Mouse (Mus musculus) left cerebral cortex, postnatal 36 days (tissue): ENCODE results near the gene Cdh13. TPM values are rescaled to one million over a fixed set of nuclear protein-coding genes. Genes with fewer than 3 reads are reported as not detected.
A peak's percentile ranks its signal among the peaks of the same experiment; 100 is the strongest.

Experiments used
- DNase-seq, 2 experiments: peaks; one replicate each; pipeline ENCODE4 v3.0.0; 2021 to 2022; ENCODE audit warnings: low spot score in 2 of 2, mixed read lengths in 1 of 2
- intact Hi-C: fragments of 180-260 bp; cut with DNase I; formaldehyde crosslinking; loops from one replicate; pipeline ENCODE4 v1.15.1; 2025
- total RNA-seq, 2 experiments: library from RNA; stranded (reverse); gene quantifications; 2 replicates each; pipeline ENCODE4 v1.2.3; 2021

Gene Cdh13
- total RNA-seq, 2 experiments from 2014 or later = 78.4 to 85.3 TPM

DNA sequence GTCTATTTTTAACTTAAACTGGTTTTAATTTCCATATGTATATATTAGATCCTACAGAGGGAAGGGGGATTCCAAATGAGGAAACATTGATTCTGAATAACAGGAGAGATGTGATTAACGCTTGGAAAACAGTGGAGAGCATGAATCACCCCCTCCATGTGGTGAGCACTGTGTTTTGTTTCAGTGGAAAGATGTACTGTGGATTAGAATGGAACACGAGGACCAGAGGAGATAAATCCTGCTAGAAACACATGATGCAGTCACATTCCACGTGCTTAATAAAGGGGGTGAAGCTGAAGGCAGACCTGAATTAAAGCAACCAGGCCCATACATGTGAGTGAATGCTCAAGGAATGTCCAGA lies 235.2 kb downstream of the Cdh13 start:
- intact Hi-C loops = no loop called here

GRCm38 (mm10) chr8:118523922-118524321 lies 240.4 kb downstream of the Cdh13 start:
- intact Hi-C loops = no loop called here

More for the DNA sequence above, 235.2 kb downstream of the Cdh13 start:
- no peak for DNase-seq

GRCm38 (mm10) chr8:118538816-118539558 lies 255.5 kb downstream of the Cdh13 start:
- DNase-seq = no peak
- intact Hi-C loops = no loop called here

More at GRCm38 (mm10) chr8:118523922-118524321, 240.4 kb downstream of the Cdh13 start:
- DNase-seq = no peak

DNA sequence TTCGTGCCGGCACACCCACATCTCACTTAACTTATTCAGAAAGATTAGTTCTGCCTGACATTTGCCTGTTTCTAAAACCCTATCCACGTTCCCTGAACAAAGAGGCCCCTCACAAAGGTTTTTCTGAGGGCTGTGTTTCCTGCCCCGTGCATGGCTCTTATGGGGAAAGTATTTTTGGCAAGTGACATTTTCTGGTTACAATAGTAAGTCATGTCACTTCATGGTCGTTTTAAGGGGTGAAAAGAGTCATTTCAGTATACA lies 256.0 kb downstream of the Cdh13 start:
- no peak for DNase-seq
- intact Hi-C loops = no loop called here

DNA sequence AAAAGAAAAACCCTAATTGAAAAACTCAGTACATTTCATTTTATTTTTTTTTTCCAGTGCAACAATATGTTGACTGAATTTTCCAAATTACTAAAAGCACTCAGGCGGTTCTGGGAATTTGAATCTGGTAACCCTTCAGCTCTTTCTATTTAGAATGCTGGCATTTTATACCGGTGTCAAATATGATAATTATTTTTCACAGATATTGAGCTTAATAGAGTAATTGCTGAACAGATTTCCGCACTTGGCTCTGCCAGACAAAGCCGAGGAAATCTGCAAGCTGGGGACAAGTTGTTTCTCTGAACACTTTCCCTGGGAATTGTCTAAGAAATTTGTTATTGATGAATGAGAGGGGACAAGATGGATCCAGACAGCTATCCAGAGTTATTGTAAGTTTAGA lies 256.4 kb downstream of the Cdh13 start:
- intact Hi-C loops = no loop called here
- no peak for DNase-seq

DNA sequence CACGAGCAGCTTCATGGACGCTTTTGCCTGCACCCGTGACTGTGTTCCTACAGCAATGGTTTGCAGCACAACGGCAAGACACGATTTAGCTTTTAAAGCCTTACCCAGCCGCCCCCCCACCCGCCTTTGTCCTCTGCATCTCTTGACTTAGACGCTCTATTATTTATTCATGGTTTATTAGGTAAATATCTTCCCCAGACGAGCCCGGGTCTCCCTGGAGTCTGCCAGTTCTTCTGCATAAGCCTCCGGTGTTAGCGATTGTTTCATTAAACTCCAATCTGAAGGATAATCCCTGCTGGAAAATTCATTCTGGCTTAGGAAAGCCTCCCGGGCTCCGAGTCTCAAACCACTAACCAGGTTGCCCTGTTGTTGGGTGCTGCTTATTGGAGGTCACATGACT lies 268.9 kb downstream of the Cdh13 start:
- intact Hi-C loops = no loop called here
- no peak for DNase-seq

GRCm38 (mm10) chr8:118552842-118553241 lies 269.3 kb downstream of the Cdh13 start:
- no peak for DNase-seq
- intact Hi-C loops = no loop called here

- no peak for DNase-seq
- intact Hi-C loops = no loop called here
Observed at GRCm38 (mm10) chr8:118564024-118564423, 280.5 kb downstream of the Cdh13 start.

GRCm38 (mm10) chr8:118565186-118565585 lies 281.7 kb downstream of the Cdh13 start:
- no peak for DNase-seq
- intact Hi-C loops = no loop called here

GRCm38 (mm10) chr8:118565887-118566747 lies 282.6 kb downstream of the Cdh13 start:
- DNase-seq = no peak
- intact Hi-C loops = no loop called here

DNA sequence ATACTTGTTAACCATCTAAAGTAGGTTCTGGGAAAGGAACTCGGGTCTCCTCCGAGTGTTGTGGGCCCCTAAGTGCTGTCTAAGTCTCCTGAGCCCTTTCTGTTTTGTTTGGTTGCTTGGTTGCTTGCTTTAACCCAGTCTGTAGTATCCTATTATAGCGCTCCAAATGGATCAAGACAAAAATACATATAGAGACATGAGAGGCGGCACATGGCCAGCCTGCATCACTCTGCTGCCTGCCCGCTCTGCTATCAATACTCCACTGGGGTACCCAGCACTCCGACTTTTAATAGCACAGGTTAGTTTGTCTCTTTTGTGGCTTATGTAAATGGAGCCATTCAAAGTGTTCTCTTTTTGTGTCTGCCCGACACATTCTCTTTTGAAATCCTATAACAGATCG lies 285.8 kb downstream of the Cdh13 start:
- intact Hi-C loops = no loop called here
- peak; percentile 9 to 17 for DNase-seq

- intact Hi-C loops = no loop called here
- DNase-seq = no peak
Observed at GRCm38 (mm10) chr8:118581256-118581655, 297.7 kb downstream of the Cdh13 start.

DNA sequence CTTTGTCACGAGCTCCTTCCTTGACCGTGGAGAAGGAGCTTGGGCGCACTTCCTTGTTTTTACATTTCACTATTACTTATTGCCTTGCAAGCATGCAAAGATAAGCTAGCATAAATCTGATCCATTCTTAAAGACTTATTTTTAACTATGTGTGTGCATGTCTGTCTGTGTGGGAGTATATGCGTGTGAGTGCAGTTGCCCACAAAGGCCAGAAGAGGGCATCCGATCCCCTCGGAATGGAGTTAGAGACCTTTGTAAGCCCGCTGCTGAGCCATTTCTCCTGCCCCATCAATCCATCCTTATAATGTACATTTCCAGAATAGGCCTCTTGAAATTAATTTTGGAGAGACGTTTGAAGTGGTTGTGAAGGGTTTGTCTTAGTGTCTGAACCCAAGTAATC lies 298.7 kb downstream of the Cdh13 start:
- intact Hi-C loops = no loop called here
- no peak for DNase-seq

DNA sequence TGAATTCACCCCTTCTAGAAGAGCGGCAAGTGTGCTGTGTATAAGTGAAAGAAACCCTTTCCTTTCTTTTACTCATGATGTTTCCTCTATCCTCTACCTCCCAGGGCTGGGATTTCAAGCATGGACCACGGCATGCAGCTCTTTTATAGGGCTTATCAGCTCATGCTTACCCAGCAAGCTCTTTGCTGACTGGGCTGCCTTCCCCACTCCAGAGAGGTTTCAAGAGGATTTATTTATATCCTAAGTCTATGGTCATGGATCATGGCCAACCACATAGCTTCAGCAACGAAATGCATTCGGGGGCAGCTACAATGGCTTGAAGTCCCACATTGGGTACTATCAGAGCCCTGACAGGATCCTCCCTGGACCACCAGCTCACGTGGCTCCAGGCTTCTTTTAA lies 304.4 kb downstream of the Cdh13 start:
- DNase-seq = no peak
- intact Hi-C loops = no loop called here

GRCm38 (mm10) chr8:118596816-118597215 lies 313.3 kb downstream of the Cdh13 start:
- DNase-seq = no peak
- intact Hi-C loops = loop anchor here (10.0 kb wide), 1 partner anchor 312 kb away; the partner anchor contains the start of gene Cdh13

GRCm38 (mm10) chr8:118601376-118601775 lies 317.8 kb downstream of the Cdh13 start:
- intact Hi-C loops = no loop called here
- DNase-seq = no peak

DNA sequence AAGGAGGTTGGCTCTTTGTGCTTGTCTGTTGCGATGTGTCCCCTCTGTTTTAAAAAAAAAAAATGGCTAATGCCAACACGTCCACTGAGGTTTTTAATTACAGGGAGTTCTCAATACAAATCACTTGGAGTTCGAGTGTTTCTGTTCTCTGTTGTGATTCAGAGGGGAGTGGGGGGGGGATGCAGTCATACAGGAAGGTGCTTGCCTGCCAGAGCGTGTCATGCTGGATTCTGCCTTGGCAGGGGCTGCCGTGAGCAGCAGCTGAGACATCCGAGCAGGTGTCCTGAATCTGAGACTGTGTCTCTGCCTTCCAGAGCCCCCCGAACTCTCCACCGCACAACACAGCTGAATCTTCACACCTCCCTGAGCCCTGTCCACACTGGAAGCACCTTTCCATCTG lies 318.5 kb downstream of the Cdh13 start:
- no peak for DNase-seq
- intact Hi-C loops = no loop called here

- DNase-seq = peak; percentile 39 to 57
- intact Hi-C loops = no loop called here
Observed at GRCm38 (mm10) chr8:118611551-118611950, 328.0 kb downstream of the Cdh13 start.

- intact Hi-C loops = no loop called here
- DNase-seq = no peak
Observed at GRCm38 (mm10) chr8:118618195-118618594, 334.7 kb downstream of the Cdh13 start.

DNA sequence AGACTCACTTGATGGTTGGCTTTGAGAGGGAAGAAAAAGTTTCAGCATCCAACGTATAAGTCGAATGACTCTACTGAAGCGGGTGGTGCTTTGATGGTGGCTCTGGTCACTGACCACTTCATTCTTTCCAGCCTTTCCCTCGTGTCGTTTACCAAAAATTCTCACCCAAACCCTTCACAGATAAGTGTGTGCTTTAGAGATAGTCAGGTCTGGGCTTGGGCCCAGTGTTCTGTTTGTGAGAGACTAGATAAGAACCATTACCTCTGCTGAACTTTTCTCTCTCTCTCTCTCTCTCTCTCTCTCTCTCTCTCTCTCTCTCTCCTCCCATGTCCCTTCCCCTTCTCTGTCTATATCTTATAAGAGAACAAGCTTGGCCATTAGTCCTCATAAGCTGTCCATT lies 342.9 kb downstream of the Cdh13 start:
- intact Hi-C loops = no loop called here
- DNase-seq = no peak

DNA sequence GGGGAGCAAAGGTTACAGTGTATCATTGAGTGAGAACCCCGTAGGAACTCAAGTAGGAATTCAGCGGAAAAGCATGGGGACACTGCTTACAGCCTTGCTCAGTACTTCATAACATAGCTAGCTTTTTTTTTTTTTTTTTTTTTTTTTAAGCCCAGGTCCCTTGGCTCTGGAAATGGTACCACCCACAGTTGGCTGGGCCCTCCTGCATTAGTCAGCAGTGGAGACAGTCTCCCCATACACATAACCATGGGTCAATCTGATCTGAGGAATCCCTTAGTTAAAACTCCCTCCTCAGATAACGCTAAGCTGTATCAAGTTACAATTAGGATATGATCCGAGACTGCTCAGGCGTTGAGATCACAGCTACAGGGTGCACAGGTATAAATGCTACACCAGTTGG lies 344.2 kb downstream of the Cdh13 start:
- intact Hi-C loops = no loop called here
- no peak for DNase-seq
